Mouse (Mus musculus): ENCODE measurements around the gene Gm9970. TPM values are rescaled to one million over a fixed set of nuclear protein-coding genes. Genes with fewer than 3 reads are reported as not detected.

Gm9970 gene
- total RNA-seq (2018; cell fraction: chromatin; rRNA removed), result 1 to 10 TPM in 1 of 26 experiments, not detected in 25; 2.0 TPM
- under 1 TPM in 3 of 26 experiments, not detected in 23; 0.39 to 0.42 (median 0.39) TPM for total RNA-seq (2018; cell fraction: cytosol; rRNA removed)
- 1 to 10 TPM in 2 of 26 experiments, not detected in 24; 1.3 to 1.8 TPM for total RNA-seq (2018; cell fraction: nucleus; rRNA removed)
- polyA plus RNA-seq (2018), result not detected in 3 replicates

DNA sequence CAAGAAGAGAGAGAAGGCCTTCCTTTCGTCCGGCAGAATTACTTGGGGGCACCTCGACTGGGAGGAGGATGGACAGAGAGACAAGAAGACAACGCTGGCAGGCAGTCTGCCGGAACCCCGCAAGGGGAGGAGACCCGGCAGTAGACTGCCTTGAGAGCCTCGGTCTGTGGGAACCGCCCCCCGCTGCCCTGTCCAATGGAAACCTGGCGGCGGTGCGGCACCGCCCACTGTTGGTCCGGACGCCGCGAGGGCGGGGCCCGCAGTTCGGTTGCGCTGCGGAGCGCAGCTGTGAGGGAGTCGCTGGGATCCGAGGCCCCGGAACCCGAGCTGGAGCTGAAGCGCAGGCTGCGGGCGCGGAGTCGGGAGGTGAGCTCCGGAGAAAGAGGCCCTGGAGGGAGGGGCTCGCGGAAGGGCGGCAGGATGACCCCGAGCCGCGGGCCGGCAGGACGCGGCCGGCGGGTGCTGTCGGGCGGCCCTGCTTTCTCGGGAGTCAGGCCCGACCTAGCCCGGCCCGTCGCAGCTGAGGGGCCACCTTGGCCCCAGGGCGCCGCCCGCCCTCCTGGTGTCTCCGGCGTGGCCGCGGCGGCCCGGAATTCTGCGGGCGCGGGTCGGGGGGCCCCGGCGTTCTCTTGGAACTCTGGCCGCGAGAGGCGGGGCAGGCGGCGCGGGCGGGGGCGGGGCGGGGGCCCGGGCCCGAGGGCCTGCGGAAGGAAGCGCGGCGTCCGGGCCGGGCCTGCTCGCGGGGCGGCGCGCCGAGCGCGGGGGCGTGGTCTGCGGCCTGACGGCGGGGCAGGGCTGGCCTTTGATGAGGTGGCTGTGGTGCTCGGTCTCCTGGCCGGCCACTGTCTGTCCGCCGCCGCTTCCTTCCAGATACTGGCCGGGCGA, at the start of gene Gm9970, which contains the start of gene Nrbp1:
TSS of gene Gm9970 (minus strand) at position 596 of the 885 bp plus-strand sequence.
TSS of gene Nrbp1 (plus strand) at position 228 of the 885 bp plus-strand sequence.
- Histone ChIP-seq H3K79me2 (ENCODE audit: inconsistent target) (peaks cover 40% of the 10 kb centered on the region), H3K36me3 (ENCODE audit: inconsistent target) (peaks cover 22% of the 10 kb centered on the region), H3K27ac (peak within 1 kb of the TSS; percentile 64), H3K4me3 (ENCODE audit: inconsistent target) (peak within 1 kb of the TSS; percentile 79)
- 1% methylated on average over 81 of the region's 103 CpGs for WGBS (ENCODE audit: missing documents)

DNA sequence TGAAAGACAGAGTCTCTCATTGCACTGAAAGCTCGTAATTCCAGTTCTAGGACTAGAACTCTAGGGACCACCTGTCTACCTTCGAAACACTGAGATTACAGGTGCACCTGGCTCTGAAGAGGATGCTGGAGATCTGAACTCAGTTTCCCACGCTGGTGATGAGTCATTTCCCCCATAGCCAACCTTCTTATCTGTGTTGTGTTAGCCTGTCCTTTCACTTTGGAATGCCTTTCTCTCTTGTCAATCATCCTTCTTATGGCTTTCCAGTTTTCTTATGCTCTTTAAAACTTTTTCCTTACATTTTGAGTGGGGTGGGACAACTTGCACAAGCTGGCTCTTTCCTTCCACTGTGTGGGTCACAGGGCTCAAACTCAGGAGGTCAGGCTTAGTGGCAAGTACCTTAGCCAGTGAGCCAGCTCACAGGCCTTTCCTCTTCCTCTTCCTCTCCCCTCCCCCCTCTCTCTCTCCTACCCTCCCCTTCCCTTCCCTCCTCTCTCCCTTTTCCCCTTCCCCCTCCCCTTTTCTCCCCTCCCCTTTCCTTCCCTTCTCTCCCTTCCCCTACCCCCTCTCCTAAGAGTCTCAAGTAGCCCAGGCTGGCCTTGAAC, 48.7 kb upstream of the Gm9970 start:
- peak overlapping the region; percentile 68; the same call in 1 of the 2 replicates for H3K4me3 ChIP-seq (ENCODE audit: inconsistent target)
- peak overlapping the region; percentile 51 for H3K27ac ChIP-seq
- 75% methylated on average over 3 of the region's 3 CpGs for WGBS (ENCODE audit: missing documents)
- no peaks in the 10 kb centered on the region for H3K79me2 ChIP-seq (ENCODE audit: inconsistent target)
- H3K36me3 ChIP-seq (ENCODE audit: inconsistent target), result peaks cover 21% of the 10 kb centered on the region; the same call in 1 of the 2 replicates

- no peaks in the 10 kb centered on the region for H3K79me2 ChIP-seq (ENCODE audit: inconsistent target)
- WGBS (ENCODE audit: missing documents), result 49% methylated on average over 3 of the region's 3 CpGs
- H3K36me3 ChIP-seq (ENCODE audit: inconsistent target), result peaks cover 27% of the 10 kb centered on the region
- H3K27ac ChIP-seq, result peak overlapping the region; percentile 51
- H3K4me3 ChIP-seq (ENCODE audit: inconsistent target), result no peak overlapping the region
Observed at GRCm38 (mm10) chr5:31288655-31289054, 47.6 kb upstream of the Gm9970 start.

DNA sequence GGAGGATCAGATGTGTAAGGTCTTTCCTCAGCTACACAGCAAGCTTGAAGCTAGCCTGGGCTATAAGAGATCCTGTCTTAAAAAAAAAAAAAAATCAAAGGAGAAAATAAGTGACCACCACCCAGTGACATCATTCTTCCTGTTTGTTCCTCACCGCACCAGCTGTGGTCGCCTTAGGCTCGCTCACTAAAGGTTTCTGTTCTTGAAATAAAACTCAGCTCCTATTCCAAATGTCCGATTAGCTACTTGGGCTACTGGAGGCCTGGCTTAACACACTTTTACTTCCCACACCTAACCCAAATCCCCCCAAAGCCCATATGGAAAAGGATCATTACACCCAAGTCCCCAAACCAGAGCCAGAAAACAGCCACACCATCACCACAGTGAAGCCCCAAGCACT, 47.2 kb upstream of the Gm9970 start:
- WGBS (ENCODE audit: missing documents), result 5% methylated on average over 4 of the region's 4 CpGs
- no peak overlapping the region for H3K4me3 ChIP-seq (ENCODE audit: inconsistent target)

GRCm38 (mm10) chr5:31279245-31279988, 38.4 kb upstream of the Gm9970 start:
- Histone ChIP-seq H3K27ac (no peak overlapping the region), H3K79me2 (ENCODE audit: inconsistent target) (no peaks in the 10 kb centered on the region), H3K4me3 (ENCODE audit: inconsistent target) (no peak overlapping the region), H3K36me3 (ENCODE audit: inconsistent target) (peaks cover 57% of the 10 kb centered on the region)
- 44% methylated on average over 20 of the region's 20 CpGs for WGBS (ENCODE audit: missing documents)

More for the DNA sequence above, 47.2 kb upstream of the Gm9970 start:
- H3K27ac ChIP-seq, result peak overlapping the region; percentile 51
- H3K79me2 ChIP-seq (ENCODE audit: inconsistent target), result no peaks in the 10 kb centered on the region
- peaks cover 32% of the 10 kb centered on the region for H3K36me3 ChIP-seq (ENCODE audit: inconsistent target)

- H3K27ac ChIP-seq, result no peak overlapping the region
- H3K79me2 ChIP-seq (ENCODE audit: inconsistent target), result no peaks in the 10 kb centered on the region
- H3K4me3 ChIP-seq (ENCODE audit: inconsistent target), result no peak overlapping the region
- WGBS (ENCODE audit: missing documents), result 88% methylated on average over 6 of the region's 6 CpGs
- 0 out of 2 replicates have a peak, but pooled peaks cover 32% of the 10 kb centered on the region for H3K36me3 ChIP-seq (ENCODE audit: inconsistent target)
Observed at GRCm38 (mm10) chr5:31273018-31273417, 32.0 kb upstream of the Gm9970 start.

DNA sequence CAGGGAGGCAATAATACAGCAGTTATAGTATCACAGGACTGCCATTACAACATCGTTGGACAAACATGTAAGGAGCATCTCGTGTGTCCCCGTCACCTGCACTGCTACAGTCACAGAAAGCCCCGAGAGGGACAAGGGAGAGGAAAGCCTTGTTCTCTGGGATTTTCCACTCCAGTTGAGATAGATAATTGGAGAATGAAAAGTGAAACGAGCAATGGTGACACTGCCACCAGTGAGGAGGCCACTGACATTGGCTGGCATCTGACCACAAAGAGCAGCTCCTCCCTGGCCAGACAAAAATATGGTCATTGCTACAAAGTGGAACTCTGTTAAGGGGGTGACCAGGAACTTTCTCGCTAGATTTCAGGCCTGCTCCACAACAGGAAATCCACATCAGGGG, 26.7 kb upstream of the Gm9970 start:
- no peaks in the 10 kb centered on the region for H3K79me2 ChIP-seq (ENCODE audit: inconsistent target)
- peaks cover 49% of the 10 kb centered on the region; the same call in 1 of the 2 replicates for H3K36me3 ChIP-seq (ENCODE audit: inconsistent target)
- no peak overlapping the region for H3K27ac ChIP-seq
- H3K4me3 ChIP-seq (ENCODE audit: inconsistent target), result no peak overlapping the region
- WGBS (ENCODE audit: missing documents), result 61% methylated on average over 6 of the region's 6 CpGs

DNA sequence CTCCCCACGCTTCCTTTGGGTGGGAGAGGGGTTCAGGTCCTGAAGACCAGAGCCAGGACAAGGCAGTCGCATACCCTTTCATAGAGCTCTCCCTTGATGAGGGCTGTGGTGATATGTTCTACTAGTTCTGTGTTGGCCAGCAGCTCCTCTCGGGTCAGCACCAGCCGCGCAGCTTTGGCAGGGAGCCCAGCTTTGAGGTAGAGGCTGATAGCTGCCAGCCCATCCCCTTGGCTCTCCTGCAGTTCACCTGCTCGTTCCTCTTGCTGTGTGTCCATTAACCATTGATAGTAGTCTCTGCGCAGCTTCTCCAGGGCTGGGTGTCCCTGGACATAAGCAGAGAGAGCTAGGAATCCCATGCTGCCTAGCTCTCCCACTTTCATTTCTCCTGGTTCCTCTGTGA, 25.1 kb upstream of the Gm9970 start:
- Histone ChIP-seq H3K27ac (no peak overlapping the region), H3K79me2 (ENCODE audit: inconsistent target) (no peaks in the 10 kb centered on the region), H3K4me3 (ENCODE audit: inconsistent target) (no peak overlapping the region), H3K36me3 (ENCODE audit: inconsistent target) (peaks cover 53% of the 10 kb centered on the region; the same call in 1 of the 2 replicates)
- 84% methylated on average over 7 of the region's 7 CpGs for WGBS (ENCODE audit: missing documents)

GRCm38 (mm10) chr5:31257616-31258015, 16.6 kb upstream of the Gm9970 start:
- H3K79me2 ChIP-seq (ENCODE audit: inconsistent target), result no peaks in the 10 kb centered on the region
- peaks cover 23% of the 10 kb centered on the region for H3K36me3 ChIP-seq (ENCODE audit: inconsistent target)
- H3K4me3 ChIP-seq (ENCODE audit: inconsistent target), result no peak overlapping the region
- no peak overlapping the region for H3K27ac ChIP-seq
- 95% methylated on average over 10 of the region's 11 CpGs for WGBS (ENCODE audit: missing documents)

GRCm38 (mm10) chr5:31255971-31256370, 14.9 kb upstream of the Gm9970 start:
- Histone ChIP-seq H3K79me2 (ENCODE audit: inconsistent target) (no peaks in the 10 kb centered on the region), H3K27ac (no peak overlapping the region), H3K4me3 (ENCODE audit: inconsistent target) (no peak overlapping the region), H3K36me3 (ENCODE audit: inconsistent target) (peaks cover 19% of the 10 kb centered on the region)
- WGBS (ENCODE audit: missing documents), result 48% methylated on average over 2 of the region's 2 CpGs

DNA sequence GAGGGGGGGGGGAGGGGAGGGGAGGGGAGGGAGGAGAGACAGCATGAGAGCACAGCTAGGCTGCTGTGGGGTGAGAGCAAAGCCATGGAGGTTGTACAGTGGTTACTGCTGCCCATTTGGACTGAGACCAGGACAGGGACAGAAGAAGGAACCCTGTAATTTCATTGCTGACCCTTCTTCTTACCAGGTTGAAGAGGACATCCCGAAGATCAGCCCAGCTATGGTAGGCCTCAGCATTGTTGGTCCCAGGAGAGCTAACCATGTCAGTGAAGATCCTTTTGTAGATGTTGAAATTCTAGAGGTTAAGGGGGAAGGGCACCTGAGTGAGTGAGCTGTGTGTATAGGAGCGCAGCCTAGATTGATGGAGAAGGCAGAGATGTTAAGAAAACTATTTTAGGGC, 14.3 kb upstream of the Gm9970 start:
- no peaks in the 10 kb centered on the region for H3K79me2 ChIP-seq (ENCODE audit: inconsistent target)
- H3K4me3 ChIP-seq (ENCODE audit: inconsistent target), result no peak overlapping the region
- H3K36me3 ChIP-seq (ENCODE audit: inconsistent target), result peaks cover 19% of the 10 kb centered on the region
- no peak overlapping the region for H3K27ac ChIP-seq
- 94% methylated on average over 2 of the region's 2 CpGs for WGBS (ENCODE audit: missing documents)

GRCm38 (mm10) chr5:31254901-31255300, 13.9 kb upstream of the Gm9970 start:
- WGBS (ENCODE audit: missing documents), result 85% methylated on average over 8 of the region's 8 CpGs
- Histone ChIP-seq H3K4me3 (ENCODE audit: inconsistent target) (no peak overlapping the region), H3K36me3 (ENCODE audit: inconsistent target) (peaks cover 19% of the 10 kb centered on the region), H3K27ac (no peak overlapping the region), H3K79me2 (ENCODE audit: inconsistent target) (no peaks in the 10 kb centered on the region)

- Histone ChIP-seq H3K4me3 (ENCODE audit: inconsistent target) (no peak overlapping the region), H3K36me3 (ENCODE audit: inconsistent target) (peaks cover 19% of the 10 kb centered on the region), H3K79me2 (ENCODE audit: inconsistent target) (no peaks in the 10 kb centered on the region), H3K27ac (no peak overlapping the region)
- 44% methylated on average over 7 of the region's 7 CpGs for WGBS (ENCODE audit: missing documents)
Observed at GRCm38 (mm10) chr5:31254452-31254851, 13.4 kb upstream of the Gm9970 start.

DNA sequence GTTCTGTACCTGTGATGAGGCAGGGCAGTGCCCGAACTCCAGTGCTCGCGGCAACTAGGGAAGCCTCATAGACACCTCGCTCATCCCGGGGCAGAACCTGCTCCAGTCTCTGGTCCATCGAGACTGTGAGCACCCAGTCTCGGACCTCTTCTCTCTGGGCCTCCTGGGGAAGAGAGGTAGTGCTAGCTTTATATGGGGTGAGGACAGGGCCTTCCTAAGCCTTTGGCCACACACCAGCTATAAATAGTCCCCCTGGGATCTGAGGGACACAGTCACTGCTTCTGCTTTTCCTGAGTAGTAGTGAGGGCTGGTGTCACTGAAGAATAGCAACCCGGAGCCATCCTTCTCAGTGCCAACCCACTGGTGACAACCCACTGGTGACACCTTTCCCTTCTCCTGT, 12.8 kb upstream of the Gm9970 start:
- Histone ChIP-seq H3K36me3 (ENCODE audit: inconsistent target) (peaks cover 26% of the 10 kb centered on the region), H3K27ac (no peak overlapping the region), H3K4me3 (ENCODE audit: inconsistent target) (no peak overlapping the region), H3K79me2 (ENCODE audit: inconsistent target) (no peaks in the 10 kb centered on the region)
- 87% methylated on average over 7 of the region's 8 CpGs for WGBS (ENCODE audit: missing documents)

Measured in macrophage (primary cell).